Mouse (Mus musculus) liver, adult 2 months (tissue): ENCODE results near the gene Rnf216.

Experiments
- CTCF ChIP-seq: fragments of 200-500 bp; IDR thresholded peaks from 2 replicates; pipeline ENCODE4 v1.5.1; 2011; ENCODE audit warnings: low read depth, low read length, control low read depth
- POLR2A ChIP-seq: fragments of 200-500 bp; IDR thresholded peaks from 2 replicates; pipeline ENCODE4 v1.6.1; 2011; ENCODE audit warnings: low read length, control low read depth; ENCODE audit not compliant: insufficient read depth; ENCODE audit errors: extremely low read depth

- TF ChIP-seq POLR2A (no peak), CTCF (no peak)
These were observed 50.5 kb downstream of the Rnf216 start for GRCm38 (mm10) chr5:143062251-143062650.
